Mouse (Mus musculus) midbrain, embryonic 14.5 days (tissue): ENCODE measurements around the gene Sirt6. TPM values are rescaled to one million over a fixed set of nuclear protein-coding genes. Genes with fewer than 3 reads are reported as not detected.
A peak's percentile ranks its signal among the peaks of the same experiment; 100 is the strongest.

Experiments
- ATAC-seq: fragments of 200-750 bp; cut with Nextera tagmentation; 2 replicates; pipeline ENCODE4 v1.8.0; 2017; ENCODE audit warnings: moderate number of reproducible peaks, moderate library complexity; ENCODE audit not compliant: low FRiP score, low TSS enrichment
- DNase-seq: peaks from one replicate; pipeline ENCODE4 v3.0.0-alpha.2; 2015
- H3K27ac ChIP-seq: fragments of 300-500 bp; sonication (generic); replicated peaks from 2 replicates; pipeline ENCODE4 v1.5.1; 2014; ENCODE audit warnings: mild to moderate bottlenecking, low read depth, low read length, moderate library complexity
- H3K27me3 ChIP-seq: fragments of 300-500 bp; sonication (generic); 2 replicates; pipeline ENCODE4 v1.6.1; 2014; ENCODE audit warnings: low read length, control low read depth, mixed read lengths; ENCODE audit not compliant: control insufficient read depth, insufficient read depth
- H3K36me3 ChIP-seq: fragments of 300-500 bp; sonication (generic); 2 replicates; pipeline ENCODE4 v1.6.1; 2014; ENCODE audit warnings: low read length, control low read depth; ENCODE audit not compliant: control insufficient read depth, insufficient read depth
- H3K4me1 ChIP-seq: fragments of 300-500 bp; sonication (generic); 2 replicates; pipeline ENCODE4 v1.6.1; 2014; ENCODE audit warnings: mild to moderate bottlenecking, antibody characterized with exemption, low read length, control low read depth; ENCODE audit not compliant: control insufficient read depth, insufficient read depth
- H3K4me2 ChIP-seq: fragments of 300-500 bp; sonication (generic); 2 replicates; pipeline ENCODE4 v1.6.1; 2014; ENCODE audit warnings: mild to moderate bottlenecking, low read length, moderate library complexity
- H3K4me3 ChIP-seq: fragments of 300-500 bp; sonication (generic); replicated peaks from 2 replicates; pipeline ENCODE4 v1.5.1; 2014; ENCODE audit warnings: low read depth, low read length
- H3K9ac ChIP-seq: fragments of 300-500 bp; sonication (generic); replicated peaks from 2 replicates; pipeline ENCODE4 v1.6.1; 2014; ENCODE audit warnings: mild to moderate bottlenecking, low read length, moderate library complexity
- H3K9me3 ChIP-seq: fragments of 300-500 bp; sonication (generic); 2 replicates; pipeline ENCODE4 v1.6.1; 2016; ENCODE audit warnings: low read length, control low read depth, mixed read lengths; ENCODE audit not compliant: control insufficient read depth
- WGBS: fragments of 180-500 bp; shearing (Covaris S2); extraction: QIAGEN DNeasy Blood & Tissue Kit; methylation state at CpG from one replicate; pipeline ENCODE4 v1.1.7; 2014; 5-methylcytosine and 5-hydroxymethylcytosine counted together
- polyA plus RNA-seq: library from polyadenylated mRNA; unstranded; fragments of >200 nt; fragmentation: Nextera tagmentation; extraction: Ambion mirVana; gene quantifications from 2 replicates; pipeline ENCODE4 v1.2.1, GENCODE M21; 2014

The Sirt6 gene
- polyA plus RNA-seq, 1 experiment from 2014 or later: 47.7 TPM

- peaks cover 39% of the 10 kb centered on the region for H3K4me1 ChIP-seq
- no peaks in the 10 kb centered on the region for H3K9me3 ChIP-seq
- no peak overlapping the region for H3K4me3 ChIP-seq
- DNase-seq: no peak
- no peak for ATAC-seq
- peaks cover 17% of the 10 kb centered on the region; the same call in 1 of the 2 replicates for H3K27me3 ChIP-seq
- H3K36me3 ChIP-seq: no peaks in the 10 kb centered on the region
- no peak overlapping the region for H3K4me2 ChIP-seq
- no peak overlapping the region for H3K27ac ChIP-seq
- 79% methylated on average over 5 of the region's 5 CpGs for WGBS
- no peak overlapping the region for H3K9ac ChIP-seq
Observed at GRCm38 (mm10) chr10:81599630-81600029, 28.0 kb downstream of the Sirt6 start.

- ATAC-seq: no peak
- Histone ChIP-seq H3K36me3 (no peaks in the 10 kb centered on the region), H3K27me3 (peaks cover 17% of the 10 kb centered on the region; the same call in 1 of the 2 replicates), H3K4me1 (peaks cover 39% of the 10 kb centered on the region), H3K9me3 (no peaks in the 10 kb centered on the region), H3K27ac (no peak overlapping the region), H3K4me2 (no peak overlapping the region), H3K9ac (no peak overlapping the region), H3K4me3 (no peak overlapping the region)
- 64% methylated on average over 6 of the region's 6 CpGs for WGBS
- no peak for DNase-seq
Observed at GRCm38 (mm10) chr10:81598871-81599270, 28.7 kb downstream of the Sirt6 start.

GRCm38 (mm10) chr10:81598342-81598741 is 29.3 kb downstream of the Sirt6 start:
- DNase-seq (no peak), ATAC-seq (no peak)
- Histone ChIP-seq H3K4me1 (peaks cover 39% of the 10 kb centered on the region), H3K9me3 (no peaks in the 10 kb centered on the region), H3K27me3 (peaks cover 17% of the 10 kb centered on the region; the same call in 1 of the 2 replicates), H3K9ac (no peak overlapping the region), H3K4me2 (no peak overlapping the region), H3K27ac (no peak overlapping the region), H3K36me3 (no peaks in the 10 kb centered on the region), H3K4me3 (no peak overlapping the region)
- 44% methylated on average over 3 of the region's 3 CpGs for WGBS

- DNase-seq (peak; percentile 74), ATAC-seq (peak; percentile 18; the same call in 1 of the 2 replicates)
- Histone ChIP-seq H3K36me3 (no peaks in the 10 kb centered on the region), H3K27me3 (peaks cover 23% of the 10 kb centered on the region; the same call in 1 of the 2 replicates), H3K4me3 (no peak overlapping the region), H3K27ac (peak overlapping the region; percentile 66), H3K4me1 (peaks cover 36% of the 10 kb centered on the region), H3K9ac (no peak overlapping the region), H3K4me2 (peak overlapping the region; percentile 39), H3K9me3 (no peaks in the 10 kb centered on the region)
- WGBS: 4% methylated on average over 9 of the region's 12 CpGs
Observed at GRCm38 (mm10) chr10:81597137-81597950, 30.3 kb downstream of the Sirt6 start.

- peak overlapping the region; percentile 20; the same call in 1 of the 2 replicates for H3K9ac ChIP-seq
Observed at GRCm38 (mm10) chr10:81596611-81597010, 31.0 kb downstream of the Sirt6 start.

GRCm38 (mm10) chr10:81595599-81595998 is 32.0 kb downstream of the Sirt6 start:
- H3K4me2 ChIP-seq: no peak overlapping the region
- ATAC-seq: no peak

More at GRCm38 (mm10) chr10:81596611-81597010, 31.0 kb downstream of the Sirt6 start:
- WGBS: under 1% methylated on average over 10 of the region's 10 CpGs
- DNase-seq (peak; percentile 76), ATAC-seq (no peak)
- peaks cover 19% of the 10 kb centered on the region; the same call in 1 of the 2 replicates for H3K27me3 ChIP-seq
- H3K36me3 ChIP-seq: no peaks in the 10 kb centered on the region
- H3K4me3 ChIP-seq: no peak overlapping the region
- no peaks in the 10 kb centered on the region for H3K9me3 ChIP-seq
- peak overlapping the region; percentile 39 for H3K4me2 ChIP-seq
- peak overlapping the region; percentile 66 for H3K27ac ChIP-seq
- peaks cover 33% of the 10 kb centered on the region for H3K4me1 ChIP-seq

GRCm38 (mm10) chr10:81593935-81594334 is 33.7 kb downstream of the Sirt6 start:
- Histone ChIP-seq H3K9me3 (no peaks in the 10 kb centered on the region), H3K27ac (no peak overlapping the region), H3K4me1 (peaks cover 23% of the 10 kb centered on the region), H3K9ac (no peak overlapping the region), H3K36me3 (no peaks in the 10 kb centered on the region), H3K4me2 (no peak overlapping the region), H3K4me3 (no peak overlapping the region), H3K27me3 (0 out of 2 replicates have a peak, but pooled peaks cover 17% of the 10 kb centered on the region)
- ATAC-seq: no peak
- WGBS: 76% methylated on average over 18 of the region's 18 CpGs
- no peak for DNase-seq

More at GRCm38 (mm10) chr10:81595599-81595998, 32.0 kb downstream of the Sirt6 start:
- DNase-seq: peak; percentile 32
- Histone ChIP-seq H3K27ac (no peak overlapping the region), H3K36me3 (no peaks in the 10 kb centered on the region), H3K4me3 (no peak overlapping the region), H3K27me3 (peaks cover 17% of the 10 kb centered on the region; the same call in 1 of the 2 replicates), H3K9me3 (no peaks in the 10 kb centered on the region), H3K4me1 (peaks cover 24% of the 10 kb centered on the region), H3K9ac (no peak overlapping the region)
- WGBS: 50% methylated on average over 5 of the region's 5 CpGs

- Histone ChIP-seq H3K4me3 (no peak overlapping the region), H3K36me3 (no peaks in the 10 kb centered on the region), H3K4me1 (peaks cover 23% of the 10 kb centered on the region), H3K9me3 (no peaks in the 10 kb centered on the region), H3K4me2 (no peak overlapping the region), H3K9ac (no peak overlapping the region), H3K27ac (no peak overlapping the region), H3K27me3 (0 out of 2 replicates have a peak, but pooled peaks cover 17% of the 10 kb centered on the region)
- no peak for DNase-seq
- 68% methylated on average over 4 of the region's 4 CpGs for WGBS
- ATAC-seq: no peak
Observed at GRCm38 (mm10) chr10:81593223-81593622, 34.4 kb downstream of the Sirt6 start.
